Mouse (Mus musculus): ENCODE measurements at regions not wholly inside any gene's neighbourhood (a gene's known extent, or its start where the extent isn't known, plus 50 kb on each side); places are given as distances from the start of the nearest gene placed in this dataset.

DNA sequence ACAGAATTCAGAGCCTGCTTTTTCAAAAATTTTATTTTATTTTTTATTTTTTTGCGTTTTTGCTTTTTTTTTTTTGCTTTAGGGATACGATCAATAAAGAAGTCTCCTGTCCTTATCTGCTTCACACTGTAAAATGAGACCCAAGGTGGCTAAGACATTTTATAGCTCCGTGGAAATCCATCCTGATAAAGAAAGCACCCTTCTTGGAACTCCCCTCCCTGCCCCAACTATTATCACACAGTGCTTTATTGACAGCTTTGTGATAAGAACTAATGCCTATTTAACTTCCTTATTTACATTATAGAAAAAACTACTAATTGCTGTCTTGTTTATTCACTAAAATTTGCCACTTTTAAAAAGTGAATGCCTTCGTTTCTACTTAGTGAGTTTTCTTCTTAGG lies 179.0 kb upstream of the Dmrta1 start:
- no peak for DNase-seq (ENCODE audit: low spot score)

DNA sequence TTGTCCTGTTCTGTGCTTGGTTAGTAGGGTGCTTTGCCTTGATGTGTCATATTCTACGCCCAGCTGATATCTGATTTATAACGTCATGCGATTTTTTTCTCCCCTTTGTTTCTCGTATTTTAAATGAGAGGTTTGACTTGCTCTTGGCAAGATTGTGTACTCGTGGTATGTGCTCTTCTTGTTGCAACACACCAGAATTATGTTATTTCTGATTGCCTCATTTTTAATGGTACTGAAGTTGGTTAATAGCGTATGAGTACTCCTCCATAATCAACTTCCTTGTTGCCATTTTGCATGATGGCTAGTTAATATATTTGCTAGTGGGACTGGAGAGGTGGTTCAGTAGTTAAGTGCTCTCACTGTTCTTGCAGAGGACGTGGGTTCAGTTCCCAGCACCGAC lies 180.1 kb upstream of the Cdkn2b start:
- DNase-seq (ENCODE audit: low spot score), result no peak

DNA sequence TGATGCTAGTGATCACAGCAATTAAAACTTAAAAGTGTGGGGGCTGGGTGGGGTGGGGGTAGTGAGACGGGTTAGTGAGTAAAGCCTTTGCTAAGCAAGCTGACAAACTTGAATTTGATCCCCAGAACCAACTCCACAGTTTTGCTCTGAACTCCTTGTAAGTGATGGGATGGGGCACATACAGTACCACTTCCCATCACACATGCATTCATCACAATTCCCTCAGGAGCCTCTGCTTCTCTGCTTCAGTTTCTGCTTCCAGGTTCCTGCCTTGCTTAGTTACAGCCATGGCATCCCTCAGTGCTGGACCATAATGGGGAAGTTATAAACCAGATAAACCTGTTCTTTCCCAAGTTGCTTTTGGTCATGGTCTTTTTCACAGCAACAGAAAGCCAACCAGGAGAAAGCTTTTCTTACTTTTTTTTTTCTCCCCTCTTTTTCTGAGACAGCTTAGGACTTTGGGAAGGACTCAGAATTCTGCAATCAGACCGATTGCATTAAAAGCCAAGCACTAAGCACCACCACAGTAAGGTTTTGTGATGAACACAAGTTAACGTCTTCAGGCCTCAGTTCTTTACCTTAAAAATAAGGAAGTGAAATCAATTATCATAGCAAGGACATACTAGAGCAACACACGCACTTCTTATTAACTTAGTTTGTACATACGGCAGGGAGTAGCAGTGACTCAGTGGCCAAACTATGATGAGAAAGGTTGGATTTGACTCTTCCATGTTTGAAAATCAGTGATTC lies 176.8 kb upstream of the Cdkn2b start:
- DNase-seq (ENCODE audit: low spot score), result no peak

DNA sequence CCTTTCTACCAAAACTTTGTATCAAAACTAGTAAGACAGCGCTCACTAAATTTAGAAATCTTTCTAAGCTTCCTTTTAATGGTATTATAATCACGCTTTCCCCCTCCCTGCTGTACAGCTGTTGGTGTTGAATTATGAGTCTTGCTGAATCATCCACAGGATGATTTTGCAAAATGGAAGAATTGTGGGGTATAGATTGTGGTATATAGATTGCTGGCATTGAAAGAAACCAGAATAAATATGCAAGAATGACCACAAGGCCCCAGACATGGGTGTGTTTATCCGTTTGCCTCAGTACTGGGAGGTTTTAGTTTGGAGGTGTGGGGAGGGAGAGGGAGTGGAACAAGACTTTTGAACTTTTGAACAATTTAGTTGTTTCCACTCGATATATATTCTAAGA lies 176.1 kb upstream of the Cdkn2b start:
- DNase-seq (ENCODE audit: low spot score), result no peak

DNA sequence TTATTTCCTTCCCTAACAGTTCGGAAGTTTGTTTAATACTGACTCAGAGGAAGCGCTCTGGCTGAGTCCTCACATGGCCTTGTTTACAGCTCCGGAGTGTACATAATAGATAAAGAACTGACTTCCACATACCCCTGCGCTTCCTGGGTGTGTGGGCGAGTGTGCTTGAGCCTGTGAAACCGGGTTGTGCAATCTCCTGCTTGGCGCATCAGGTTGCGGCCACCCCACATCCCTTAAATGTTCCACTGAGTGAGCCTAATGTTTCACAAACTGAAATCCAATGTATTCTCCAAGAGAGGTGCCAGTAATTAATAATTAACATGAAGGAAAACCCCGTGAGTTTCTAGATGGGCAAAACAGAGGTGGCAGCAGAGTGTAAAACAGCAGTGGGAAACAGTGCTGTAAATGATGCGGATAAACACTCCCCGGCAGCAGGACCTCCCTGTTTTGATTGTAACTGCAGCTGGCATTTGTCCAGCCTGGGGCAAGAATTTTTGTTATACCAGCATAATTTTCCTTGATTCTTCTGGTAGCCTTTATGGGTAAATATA lies 175.2 kb upstream of the Cdkn2b start:
- no peak for DNase-seq (ENCODE audit: low spot score)

DNA sequence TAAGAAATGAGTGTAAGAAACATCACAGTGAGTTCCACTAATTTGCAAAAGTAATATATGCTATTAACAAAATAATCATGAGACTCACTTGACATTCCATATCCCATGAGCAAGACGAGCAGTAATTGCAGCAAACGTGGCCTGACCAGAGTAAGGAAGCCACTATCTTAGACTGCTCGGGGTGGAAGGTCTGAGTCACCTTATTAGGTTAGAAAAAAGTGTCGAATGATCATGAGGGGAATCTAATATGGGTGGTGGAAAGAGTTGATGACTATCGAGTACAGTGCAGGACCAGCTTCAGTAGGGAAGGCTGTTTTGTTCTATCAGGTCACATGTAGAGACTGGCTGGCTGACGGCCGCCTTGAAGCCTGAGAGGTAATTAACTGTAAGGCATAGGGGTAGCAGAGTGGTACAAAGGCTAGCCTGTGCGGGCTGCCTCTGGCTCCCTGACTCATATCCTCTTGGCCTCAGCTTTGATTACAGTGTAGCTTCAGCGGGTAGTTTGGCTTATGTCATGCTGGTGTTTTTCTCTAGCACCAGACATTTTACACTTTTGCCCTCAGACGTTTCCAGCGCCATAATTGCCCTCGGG lies 167.9 kb upstream of the Cdkn2b start:
- no peak for DNase-seq (ENCODE audit: low spot score)

DNA sequence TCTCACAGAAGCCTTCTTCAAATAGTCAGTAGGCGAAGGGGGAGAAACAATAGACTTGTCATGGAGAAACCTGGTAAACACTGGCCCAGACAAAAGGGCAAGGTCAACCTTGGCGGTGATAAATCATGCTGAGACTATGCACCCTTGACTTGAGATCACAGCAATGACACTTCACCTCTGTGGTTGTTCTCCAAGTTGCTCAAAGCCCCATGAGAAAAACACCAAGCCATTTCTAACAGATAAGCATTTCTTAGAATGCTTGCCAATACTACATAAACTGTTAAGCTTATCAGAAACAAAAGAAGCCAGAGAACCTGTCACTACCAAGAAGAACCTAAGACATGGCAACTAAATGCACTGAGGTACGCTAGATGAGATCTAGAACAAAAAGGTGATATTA lies 165.0 kb upstream of the Cdkn2b start:
- no peak for DNase-seq (ENCODE audit: low spot score)

DNA sequence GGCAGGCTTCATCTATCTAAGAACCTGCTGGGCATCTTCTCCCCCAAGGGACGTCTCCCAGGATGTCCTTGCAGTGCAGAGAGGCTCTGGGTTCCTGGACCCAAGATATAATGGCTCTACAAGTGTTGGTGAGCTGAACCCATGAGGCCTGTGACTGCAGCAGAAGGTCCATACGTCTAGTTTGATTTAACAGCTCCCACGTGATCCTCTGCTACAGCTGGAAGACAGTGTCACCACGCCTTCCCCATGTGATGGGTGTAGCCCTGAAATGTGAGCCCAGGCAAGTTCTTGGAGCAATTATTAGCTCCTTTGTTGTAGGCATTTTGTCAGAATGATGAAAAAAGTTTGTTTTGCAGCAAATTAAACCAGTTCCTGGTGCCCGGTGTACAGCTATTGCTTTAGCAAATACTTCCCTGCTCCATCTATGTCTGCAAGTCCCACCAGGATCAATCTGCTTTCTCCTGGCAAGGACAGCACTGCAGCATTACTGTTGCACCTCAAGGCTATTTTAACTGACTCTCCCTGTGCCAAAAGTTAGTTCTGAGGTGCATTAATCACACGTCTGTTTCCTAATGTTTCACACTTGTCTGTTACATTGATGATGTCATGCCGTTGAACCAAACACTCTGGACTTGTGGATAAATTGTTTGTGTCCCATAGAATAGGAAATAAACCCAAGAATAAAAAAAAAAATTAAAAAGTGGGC lies 164.2 kb upstream of the Cdkn2b start:
- no peak for DNase-seq (ENCODE audit: low spot score)

DNA sequence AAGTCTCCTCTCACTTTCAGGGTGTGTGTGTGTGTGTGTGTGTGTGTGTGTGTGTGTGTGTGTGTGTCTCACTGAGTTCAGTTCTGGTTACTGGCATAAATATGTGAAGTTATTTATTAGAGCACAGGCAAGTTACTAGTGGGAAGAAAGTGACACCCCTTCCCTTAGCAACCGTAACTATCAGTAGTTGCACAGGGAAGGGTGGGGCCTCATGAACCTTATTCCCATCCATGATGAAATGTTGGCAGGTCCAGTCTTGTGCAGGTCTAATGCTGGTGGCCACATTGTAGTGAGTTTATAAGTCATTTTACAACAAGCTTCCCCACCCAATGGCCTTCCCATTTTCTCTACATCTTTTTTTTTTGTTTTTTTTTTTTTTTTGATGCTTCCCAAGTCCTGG lies 160.6 kb upstream of the Cdkn2b start:
- DNase-seq (ENCODE audit: low spot score), result no peak

DNA sequence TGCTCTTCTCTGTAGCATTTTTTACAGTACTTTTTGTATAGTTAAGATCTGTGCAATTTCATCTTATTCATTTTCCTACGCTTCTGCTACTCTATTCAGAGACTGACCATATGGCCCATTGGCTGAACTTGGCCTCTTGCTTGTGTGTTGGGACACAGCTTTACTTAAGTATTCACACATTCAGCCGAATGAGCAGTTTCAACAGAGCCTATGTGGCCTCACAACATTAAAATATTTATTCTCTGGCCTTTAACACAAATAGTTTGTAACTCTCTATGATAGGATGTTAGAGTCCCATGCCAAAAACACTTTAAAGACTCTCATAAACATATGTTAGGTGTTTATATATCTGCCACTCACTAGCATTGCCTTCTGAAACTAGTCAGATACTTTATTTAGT lies 159.9 kb upstream of the Cdkn2b start:
- DNase-seq (ENCODE audit: low spot score), result no peak

DNA sequence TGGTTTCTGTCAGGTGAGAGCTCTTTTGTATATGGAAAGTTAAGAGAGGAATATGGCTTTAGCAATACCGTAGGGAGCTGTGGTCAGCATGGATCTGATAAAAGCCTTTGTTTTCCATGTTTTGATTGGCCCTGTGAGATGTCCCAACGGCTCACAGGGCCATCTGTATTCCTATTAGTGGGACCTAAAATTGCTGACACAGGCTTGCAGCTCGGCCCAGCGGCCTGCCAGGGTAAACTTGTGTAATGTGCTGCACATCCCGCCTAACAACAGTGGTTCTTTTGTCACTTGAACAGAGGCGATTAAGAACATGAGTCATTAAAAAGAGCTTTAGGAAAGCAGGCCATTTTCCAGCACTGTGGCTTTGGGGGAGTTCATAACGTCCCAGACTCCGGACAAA lies 159.0 kb upstream of the Cdkn2b start:
- DNase-seq (ENCODE audit: low spot score), result no peak

DNA sequence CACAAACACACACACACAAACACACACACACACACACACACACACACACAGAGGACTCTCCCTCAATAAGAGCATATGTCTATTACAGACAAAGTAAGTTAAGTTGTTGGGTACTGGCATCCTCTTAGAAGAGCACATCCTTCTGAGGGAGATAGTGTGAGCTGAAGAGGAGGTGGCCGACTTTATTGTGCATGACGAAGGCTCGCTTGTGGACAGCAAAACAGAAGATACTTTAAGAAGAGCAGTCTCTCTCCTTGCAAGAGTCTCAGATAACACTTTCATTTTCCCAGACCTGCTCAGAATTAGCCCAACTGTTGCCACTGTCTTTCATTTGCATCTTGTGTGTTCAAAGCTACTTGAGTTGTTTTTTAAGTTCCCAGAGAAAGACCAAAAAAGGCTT lies 158.6 kb upstream of the Cdkn2b start:
- no peak for DNase-seq (ENCODE audit: low spot score)

DNA sequence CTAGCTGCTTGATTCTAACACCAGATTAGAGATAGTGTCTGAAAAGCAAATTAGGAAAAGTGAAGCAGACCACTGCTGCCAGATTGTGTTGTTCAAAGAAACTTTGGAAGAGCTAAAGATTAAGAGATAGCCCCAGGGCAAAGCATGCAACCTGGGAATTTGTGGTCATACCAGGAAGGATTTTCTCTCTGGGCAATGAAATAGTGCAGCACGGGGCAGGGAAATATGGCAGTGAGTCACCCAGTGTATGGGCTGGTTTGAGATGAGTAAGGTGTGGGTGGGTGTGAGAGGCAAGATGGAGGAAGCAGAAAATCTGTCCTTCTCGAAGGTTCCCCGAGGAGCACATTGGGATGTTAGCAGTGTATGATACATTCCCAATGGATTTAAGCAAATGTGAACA lies 155.9 kb upstream of the Cdkn2b start:
- DNase-seq (ENCODE audit: low spot score), result no peak

DNA sequence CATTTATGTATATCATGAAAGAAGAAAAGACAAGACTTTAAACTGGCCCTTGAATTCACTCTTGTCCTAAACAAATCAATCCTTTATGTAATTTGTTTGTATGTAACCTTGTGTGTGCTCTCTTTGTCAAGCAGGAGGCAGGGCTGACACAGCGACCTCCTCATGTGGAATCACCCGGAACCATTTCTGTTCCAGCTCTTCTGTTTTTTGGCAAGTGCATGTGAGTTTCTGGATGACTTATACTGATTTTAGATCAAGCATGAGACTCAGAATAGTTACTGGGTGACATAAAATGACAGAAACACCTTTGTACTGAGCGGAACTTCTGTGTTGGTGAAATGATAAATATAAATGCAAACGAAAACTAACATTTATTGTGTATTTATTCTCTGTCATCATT lies 152.3 kb upstream of the Cdkn2b start:
- no peak for DNase-seq (ENCODE audit: low spot score)

DNA sequence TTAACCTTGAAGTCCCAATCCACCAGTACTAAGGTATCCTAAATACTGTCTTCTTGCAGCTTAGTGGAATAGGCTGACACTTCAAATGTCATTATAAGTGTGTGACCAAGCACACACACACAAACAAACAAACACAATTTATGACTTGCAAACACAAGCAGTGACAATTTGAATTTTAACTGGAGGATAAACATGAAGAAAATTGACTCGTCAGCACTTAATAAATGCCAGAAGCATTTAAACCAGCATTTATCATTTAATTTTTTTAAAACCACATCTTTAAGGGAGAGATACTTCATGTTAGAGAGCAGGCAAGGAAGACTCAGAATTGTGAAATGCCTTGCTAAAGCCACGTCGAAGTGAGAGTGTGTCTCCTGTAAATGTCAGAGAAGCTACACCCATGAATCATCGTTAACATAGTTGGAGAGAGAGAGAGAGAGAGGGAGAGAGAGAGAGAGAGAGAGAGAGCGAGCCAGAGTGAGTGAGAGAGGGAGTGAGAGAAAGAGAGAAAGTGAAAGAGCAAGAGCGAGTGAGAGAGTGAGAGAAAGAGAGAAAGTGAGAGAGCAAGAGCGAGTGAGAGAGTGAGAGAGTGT lies 149.4 kb upstream of the Cdkn2b start:
- no peak for DNase-seq (ENCODE audit: low spot score)

DNA sequence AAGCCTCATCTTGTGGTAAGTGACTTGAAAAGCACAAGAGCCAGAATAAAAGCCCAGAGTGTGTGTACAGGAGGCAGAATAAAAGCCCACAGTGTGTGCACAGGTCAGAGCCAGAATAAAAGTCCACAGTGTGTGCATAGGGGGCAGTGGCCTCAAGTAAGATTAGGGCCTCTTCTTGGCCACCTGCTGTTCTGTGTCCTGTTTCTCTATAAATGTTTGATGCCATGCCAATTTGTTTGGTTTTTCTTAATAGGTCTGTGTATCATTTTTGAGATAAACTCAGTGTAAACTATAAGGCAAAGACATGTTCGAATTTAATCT lies 148.5 kb upstream of the Cdkn2b start:
- no peak for DNase-seq (ENCODE audit: low spot score)

DNA sequence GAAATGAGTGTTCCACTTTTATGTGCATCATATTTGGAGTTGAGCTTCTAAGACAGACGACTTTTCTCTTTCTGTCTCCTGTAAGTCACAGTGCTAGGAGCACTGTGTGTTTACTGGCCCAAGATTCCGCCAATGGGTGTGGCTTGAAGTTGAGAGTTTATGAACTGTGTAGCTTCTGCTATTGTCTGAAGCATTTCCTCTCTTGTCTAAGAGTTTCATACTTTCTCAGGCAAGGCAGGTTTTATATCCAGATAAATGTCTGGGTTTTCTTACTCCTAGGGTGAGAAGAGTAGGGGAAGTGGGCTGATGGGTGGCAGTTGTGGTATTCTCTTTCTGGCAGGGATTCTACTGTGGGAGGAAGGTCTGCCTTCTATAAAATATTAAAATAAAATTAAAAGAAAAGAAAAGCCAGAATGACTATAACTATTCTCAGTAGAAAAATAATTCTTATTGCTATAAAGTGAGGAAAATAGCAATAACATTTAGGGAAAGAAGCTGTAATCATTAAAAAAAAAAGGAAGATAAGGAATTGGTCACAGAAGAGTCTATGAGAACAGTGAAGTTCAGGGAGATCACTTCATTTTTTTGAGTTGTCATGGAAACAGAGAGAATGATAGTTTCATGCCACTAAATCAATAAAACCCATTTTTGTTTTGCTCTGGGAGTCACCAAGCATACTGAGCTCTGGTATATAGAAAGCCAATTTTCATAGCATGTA lies 147.9 kb upstream of the Cdkn2b start:
- DNase-seq (ENCODE audit: low spot score), result no peak

DNA sequence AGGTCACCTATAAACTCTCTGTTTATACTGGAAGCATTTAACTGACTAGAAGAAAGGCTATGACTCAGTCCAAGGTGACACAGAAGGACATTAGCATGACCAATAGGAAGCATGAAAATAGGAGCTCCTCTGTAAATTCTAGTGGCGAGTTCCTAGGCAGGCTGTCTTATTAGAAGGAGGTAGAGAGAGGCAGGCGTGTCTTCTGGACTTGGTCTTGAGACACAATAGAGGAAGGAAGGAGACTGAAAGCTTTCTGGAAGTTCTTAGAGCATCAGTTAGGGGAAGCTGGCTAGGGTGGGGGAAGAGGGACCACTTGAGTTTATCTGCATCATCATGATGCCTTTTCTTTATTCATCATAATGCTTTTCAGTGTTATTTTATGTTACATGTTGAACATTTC lies 147.0 kb upstream of the Cdkn2b start:
- DNase-seq (ENCODE audit: low spot score), result no peak

DNA sequence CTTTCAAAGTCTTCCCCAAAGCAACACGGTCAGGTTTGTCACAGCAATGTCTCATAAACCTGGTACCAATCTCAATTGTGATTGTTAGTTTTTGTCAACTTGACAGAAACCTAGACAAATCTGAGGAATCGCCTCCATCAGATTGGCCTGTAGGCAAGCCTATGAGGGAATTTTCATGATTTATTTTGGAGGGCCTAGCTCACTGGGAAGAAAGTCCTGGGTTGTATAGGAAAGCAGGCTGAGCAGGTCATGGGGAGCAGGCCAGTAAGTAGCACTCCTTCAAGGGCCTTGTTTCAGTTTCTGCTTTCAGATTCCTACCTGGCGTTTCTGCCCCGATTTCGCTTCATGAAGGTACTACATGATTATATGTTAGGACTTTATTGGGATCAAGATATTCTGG lies 144.1 kb upstream of the Cdkn2b start:
- no peak for DNase-seq (ENCODE audit: low spot score)

DNA sequence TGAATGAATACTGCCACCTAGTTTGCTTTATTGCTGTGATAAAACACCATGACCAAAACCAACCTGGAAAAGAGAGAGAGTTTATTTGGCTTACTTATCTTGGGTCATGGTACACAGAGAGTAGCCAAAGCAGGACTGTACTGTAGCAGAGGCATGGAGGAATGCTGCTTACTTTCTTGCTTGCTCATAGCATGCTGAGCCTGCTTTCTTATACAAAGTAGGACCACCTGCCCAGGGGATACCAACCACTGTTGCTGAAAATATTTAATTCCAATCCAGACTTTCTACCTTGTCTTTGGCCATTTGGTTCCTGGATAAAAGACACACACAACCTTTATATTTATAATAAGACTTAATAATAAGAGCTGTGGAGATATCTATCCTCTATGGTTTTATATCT lies 142.2 kb upstream of the Cdkn2b start:
- no peak for DNase-seq (ENCODE audit: low spot score)

DNA sequence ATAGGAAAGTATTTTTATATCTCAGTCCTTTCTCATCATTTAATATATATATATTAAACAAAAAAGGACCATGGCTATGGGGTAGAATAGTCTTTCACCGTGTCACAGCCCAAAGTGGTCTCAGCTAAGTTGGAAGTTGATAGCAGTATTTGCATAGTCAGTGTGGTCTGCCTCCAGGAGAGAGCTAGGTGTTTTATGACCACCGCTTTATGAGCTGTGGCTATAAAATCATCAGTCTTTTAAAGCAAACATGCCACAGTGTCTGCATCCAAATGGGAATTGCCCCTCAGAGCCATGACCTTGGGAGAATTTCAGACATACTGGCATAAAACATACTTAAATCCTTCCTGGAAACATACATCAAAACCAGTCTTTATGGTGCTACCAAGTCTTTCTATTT lies 140.9 kb upstream of the Cdkn2b start:
- DNase-seq (ENCODE audit: low spot score), result no peak

DNA sequence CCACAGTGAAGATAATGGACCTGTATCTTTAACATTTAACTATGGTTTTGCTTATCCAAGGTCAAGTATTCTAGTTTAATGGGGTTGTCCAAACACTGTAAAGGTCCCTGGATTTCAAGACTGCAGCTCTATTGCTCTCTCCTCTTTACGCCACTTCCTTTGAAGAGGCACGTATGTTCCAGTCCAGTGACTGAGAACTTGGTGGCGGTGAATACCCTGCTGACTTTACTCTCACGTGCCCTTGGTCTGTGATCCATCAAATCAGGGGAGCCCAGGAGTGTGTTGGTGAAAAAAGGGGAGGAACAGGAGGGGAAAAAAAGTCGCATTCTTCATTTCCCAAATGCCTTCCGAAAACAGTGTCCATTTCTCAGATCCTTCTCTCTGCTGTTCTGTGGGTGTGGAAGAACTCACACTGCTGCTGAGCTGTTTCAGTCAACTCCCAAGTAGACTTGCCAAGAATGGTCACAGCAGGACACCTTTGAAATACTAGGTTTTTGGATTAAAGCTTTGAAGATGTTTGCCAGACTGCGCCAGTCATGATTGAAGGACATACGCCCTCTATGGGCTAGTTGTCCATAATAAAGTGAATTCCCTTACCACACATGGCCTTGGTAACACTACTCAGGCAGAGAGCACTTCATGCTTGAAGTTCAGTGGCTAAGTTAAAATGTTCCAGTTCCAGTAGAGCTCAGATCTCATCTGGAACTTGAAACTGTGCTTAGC lies 136.1 kb upstream of the Cdkn2b start:
- DNase-seq (ENCODE audit: low spot score), result no peak
